Mouse (Mus musculus) limb, embryonic 13.5 days (tissue): ENCODE measurements around the gene Nt5c1a. TPM values are rescaled to one million over a fixed set of nuclear protein-coding genes. Genes with fewer than 3 reads are reported as not detected.
A peak's percentile ranks its signal among the peaks of the same experiment; 100 is the strongest.

Experiments
- ATAC-seq: fragments of 200-750 bp; cut with Nextera tagmentation; 2 replicates; pipeline ENCODE4 v1.8.0; 2017; ENCODE audit warnings: low read depth, moderate number of reproducible peaks, moderate TSS enrichment; ENCODE audit not compliant: low FRiP score
- H3K27ac ChIP-seq: fragments of 300-500 bp; sonication (generic); 2 replicates; pipeline ENCODE4 v1.5.1; 2015; ENCODE audit warnings: inconsistent platforms, mild to moderate bottlenecking, moderate library complexity
- H3K27me3 ChIP-seq: fragments of 300-500 bp; sonication (generic); 2 replicates; pipeline ENCODE4 v1.6.1; 2015; ENCODE audit warnings: mild to moderate bottlenecking, inconsistent platforms
- H3K36me3 ChIP-seq: fragments of 300-500 bp; sonication (generic); 2 replicates; pipeline ENCODE4 v1.6.1; 2015; ENCODE audit warnings: inconsistent platforms, mild to moderate bottlenecking, moderate library complexity
- H3K4me1 ChIP-seq: fragments of 300-500 bp; sonication (generic); 2 replicates; pipeline ENCODE4 v1.6.1; 2015; ENCODE audit warnings: inconsistent platforms
- H3K4me2 ChIP-seq: fragments of 300-500 bp; sonication (generic); replicated peaks from 2 replicates; pipeline ENCODE4 v1.6.1; 2015; ENCODE audit warnings: inconsistent platforms, mild to moderate bottlenecking, moderate library complexity
- H3K4me3 ChIP-seq: fragments of 300-500 bp; sonication (generic); 2 replicates; pipeline ENCODE4 v1.5.1; 2015; ENCODE audit warnings: moderate library complexity, mild to moderate bottlenecking, inconsistent platforms
- H3K9ac ChIP-seq: fragments of 300-500 bp; sonication (generic); 2 replicates; pipeline ENCODE4 v1.6.1; 2015; ENCODE audit warnings: mild to moderate bottlenecking, inconsistent platforms
- H3K9me3 ChIP-seq: fragments of 300-500 bp; sonication (generic); 2 replicates; pipeline ENCODE4 v1.6.1; 2016; ENCODE audit warnings: inconsistent platforms
- WGBS: fragments of 180-500 bp; shearing (Covaris S2); methylation state at CpG from one replicate; pipeline ENCODE4 v1.1.7; 2015; 5-methylcytosine and 5-hydroxymethylcytosine counted together
- polyA plus RNA-seq: library from polyadenylated mRNA; unstranded; fragments of >200 nt; fragmentation: Nextera tagmentation; extraction: Ambion mirVana; gene quantifications from 2 replicates; pipeline ENCODE4 v1.2.1, GENCODE M21; 2015

Gene Nt5c1a
- polyA plus RNA-seq, 1 experiment from 2014 or later, result not detected

DNA sequence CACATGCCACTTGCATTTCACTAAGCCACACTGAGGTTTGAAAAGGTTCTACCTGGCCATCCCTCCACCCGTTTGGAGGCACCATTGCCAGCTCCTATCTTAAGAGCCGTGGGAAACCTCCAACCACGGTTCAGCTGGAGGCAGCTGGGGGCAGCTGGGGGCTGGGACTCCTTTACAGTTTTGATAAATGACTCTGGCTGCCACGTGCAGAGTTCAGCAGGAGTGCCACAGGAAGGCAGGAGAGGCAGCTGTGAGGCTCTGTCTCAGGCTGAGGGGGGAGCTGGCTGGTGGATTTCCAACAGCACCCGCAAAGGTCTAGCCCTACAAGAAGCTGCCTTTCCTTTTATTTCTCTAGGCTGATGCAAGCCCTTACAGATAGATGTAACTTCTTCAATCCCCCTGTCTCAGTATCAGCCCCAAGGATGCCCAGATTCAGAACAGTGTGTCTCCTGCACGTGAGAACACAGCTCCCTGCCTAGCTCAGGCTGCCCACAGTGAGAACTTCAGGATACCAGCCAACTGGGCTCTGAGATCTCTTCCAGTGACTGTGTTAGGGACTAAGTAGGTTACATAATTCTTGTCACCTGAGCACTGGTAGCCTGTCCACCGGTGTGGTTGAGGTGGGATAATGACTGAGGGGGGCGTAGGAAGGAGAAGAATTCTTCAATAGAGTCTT is 58.9 kb downstream of the Nt5c1a start:
- peak; percentile 36; the same call in 1 of the 2 replicates for ATAC-seq
- Histone ChIP-seq H3K4me3 (no peak overlapping the region), H3K36me3 (no peaks in the 10 kb centered on the region), H3K9me3 (no peaks in the 10 kb centered on the region), H3K9ac (no peak overlapping the region), H3K4me2 (no peak overlapping the region), H3K27ac (no peak overlapping the region), H3K27me3 (no peaks in the 10 kb centered on the region), H3K4me1 (peaks cover 18% of the 10 kb centered on the region)
- WGBS, result 31% methylated on average over 8 of the region's 8 CpGs

DNA sequence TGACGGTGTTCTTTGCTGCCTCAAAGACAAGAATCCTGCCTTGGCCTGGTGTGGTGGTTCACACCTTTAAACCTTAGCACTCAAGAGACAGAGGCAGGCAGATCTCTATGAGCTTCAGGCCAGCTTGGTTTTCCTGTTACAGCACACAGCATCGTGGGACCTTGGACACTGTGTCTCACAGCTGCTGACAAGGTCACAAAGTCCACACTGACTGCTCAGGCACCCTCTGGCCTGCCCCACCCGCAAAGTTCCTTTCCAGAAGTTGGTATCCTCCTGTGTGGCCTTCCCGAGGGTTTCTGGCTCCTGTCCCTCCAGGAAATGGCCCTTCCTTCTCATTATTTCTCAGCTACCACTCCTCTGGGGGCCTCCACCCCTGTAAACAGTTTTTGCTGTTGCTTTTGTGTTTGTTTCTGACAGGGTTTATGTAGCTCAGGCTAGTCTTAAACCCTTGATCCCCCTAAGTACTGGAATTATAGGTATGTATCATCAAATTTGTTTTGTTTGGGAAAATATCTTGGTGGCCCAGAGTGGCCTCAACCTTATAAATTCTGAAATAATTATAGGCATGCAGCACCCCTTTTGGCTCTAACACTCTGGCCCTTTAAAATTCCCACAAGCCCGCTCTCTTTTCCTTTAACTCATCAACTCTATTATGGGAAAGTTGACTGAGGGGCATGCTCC is 60.6 kb downstream of the Nt5c1a start, which contains the start of gene Pabpc4:
Gene Pabpc4 (plus strand): TSS at position 631 of the 681 bp plus-strand sequence.
- WGBS, result 62% methylated on average over 5 of the region's 5 CpGs
- Histone ChIP-seq H3K36me3 (no peaks in the 10 kb centered on the region), H3K9ac (no peak within 1 kb of the TSS), H3K4me3 (no peak within 1 kb of the TSS), H3K27me3 (no peaks in the 10 kb centered on the region), H3K4me1 (peaks cover 18% of the 10 kb centered on the region), H3K9me3 (no peaks in the 10 kb centered on the region), H3K27ac (no peak within 1 kb of the TSS), H3K4me2 (no peak within 1 kb of the TSS)
- ATAC-seq, result no peak

Other genes with a start within 250 kb of the Nt5c1a start
- gene Mfsd2a, start 240.3 kb upstream of the Nt5c1a start, polyA plus RNA-seq, result 8.0 and 9.1 TPM in 2 replicates
- 28.2 and 29.2 TPM in 2 replicates for gene Mycl, start 205.9 kb upstream of the Nt5c1a start, polyA plus RNA-seq
- 19.1 and 21.5 TPM in 2 replicates for gene Trit1, start 184.9 kb upstream of the Nt5c1a start, polyA plus RNA-seq
- gene Bmp8b, start 96.3 kb upstream of the Nt5c1a start, polyA plus RNA-seq, result 0.28 and 0.89 TPM in 2 replicates
- gene Oxct2b, start 85.2 kb upstream of the Nt5c1a start, polyA plus RNA-seq, result 0.10 TPM in 1 of 2 replicates, not detected in the other
- gene Ppie, start 61.6 kb upstream of the Nt5c1a start, polyA plus RNA-seq, result 103 TPM in 2 replicates
- gene Hpcal4, start 18.3 kb upstream of the Nt5c1a start, polyA plus RNA-seq, result 0.59 and 0.76 TPM in 2 replicates
- 5.7 and 6.5 TPM in 2 replicates for gene Heyl, start 32.1 kb downstream of the Nt5c1a start, polyA plus RNA-seq
- gene Pabpc4, start 60.8 kb downstream of the Nt5c1a start, polyA plus RNA-seq, result 43.9 and 45.8 TPM in 2 replicates
- gene Oxct2a, start 122.1 kb downstream of the Nt5c1a start, polyA plus RNA-seq, result not detected in 2 replicates
- 0.83 and 0.92 TPM in 2 replicates for gene Bmp8a, start 141.7 kb downstream of the Nt5c1a start, polyA plus RNA-seq